Mouse (Mus musculus) embryo, embryonic 10.5 days (tissue): Measurements from ENCODE around the gene Spred2.
A peak's percentile ranks its signal among the peaks of the same experiment; 100 is the strongest.

ENCODE experiments used
- DNase-seq: peaks from one replicate; pipeline ENCODE4 v3.0.0-alpha.2; 2015; ENCODE audit warnings: low spot score

Spred2 gene

GRCm38 (mm10) chr11:19985283-19985854 lies 61.2 kb downstream of the Spred2 start:
- no peak for DNase-seq

DNA sequence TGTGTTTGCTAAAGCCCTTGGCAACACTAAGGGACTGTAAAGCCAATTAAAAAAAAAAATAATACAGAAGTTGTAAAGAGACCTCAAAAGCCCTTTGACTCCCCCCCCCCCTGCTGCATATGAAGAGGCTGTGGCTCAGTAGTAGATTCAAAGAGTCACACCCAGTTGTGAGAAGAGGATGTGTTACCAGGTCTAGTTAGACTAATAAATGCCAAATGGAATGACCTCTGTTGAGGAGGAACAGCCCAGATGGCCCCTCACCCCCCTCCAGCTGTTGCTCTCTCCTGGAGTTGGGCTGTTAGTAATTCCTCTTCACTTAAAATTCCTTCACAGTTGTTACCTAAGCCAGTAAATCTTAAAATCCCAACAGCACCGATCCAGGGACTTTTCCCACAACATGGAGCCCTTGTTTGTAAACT lies 62.3 kb downstream of the Spred2 start:
- peak; percentile 64 for DNase-seq

DNA sequence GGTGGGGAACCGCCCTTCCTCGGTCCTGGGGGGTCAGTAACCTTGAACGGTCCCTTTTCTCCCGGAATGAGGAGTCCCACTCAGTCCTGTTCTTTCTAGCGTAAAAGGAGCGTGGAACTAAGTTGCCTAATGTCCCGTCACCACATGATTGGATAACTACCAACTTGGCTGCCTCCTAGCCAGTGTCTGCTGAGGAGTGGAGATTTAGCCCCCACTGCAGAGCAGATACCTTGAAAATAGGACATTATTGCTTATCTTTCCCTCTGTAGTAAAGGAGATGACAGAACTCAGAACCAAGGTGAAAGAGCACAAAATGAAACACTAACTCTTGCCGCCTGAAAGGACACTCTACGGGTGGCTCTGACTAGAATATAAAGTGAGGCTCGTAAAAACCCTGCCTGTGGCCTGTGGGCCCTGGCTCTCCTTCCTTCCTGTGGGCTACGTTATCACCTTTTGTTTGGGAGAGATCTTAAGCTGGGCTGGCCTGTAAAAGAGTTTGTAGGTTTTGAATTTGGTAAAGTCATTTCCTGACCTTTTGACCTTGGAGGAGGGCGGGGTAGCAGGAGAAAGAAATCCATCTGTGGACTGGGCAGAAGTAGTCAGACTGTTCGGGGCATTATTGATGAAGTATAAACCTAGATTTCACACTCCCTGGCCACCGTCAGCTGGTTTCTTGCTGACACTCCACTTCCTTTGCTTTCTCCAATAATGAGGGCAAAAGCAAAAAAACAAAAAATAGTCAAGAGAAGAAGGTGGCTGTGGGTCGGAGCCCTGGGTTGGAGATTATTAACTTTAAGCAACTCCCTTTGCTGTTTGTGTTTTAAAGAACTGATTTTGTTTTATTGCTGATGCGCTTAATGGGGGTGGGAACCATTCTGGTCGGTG lies 62.9 kb downstream of the Spred2 start:
- peak; percentile 68 for DNase-seq

DNA sequence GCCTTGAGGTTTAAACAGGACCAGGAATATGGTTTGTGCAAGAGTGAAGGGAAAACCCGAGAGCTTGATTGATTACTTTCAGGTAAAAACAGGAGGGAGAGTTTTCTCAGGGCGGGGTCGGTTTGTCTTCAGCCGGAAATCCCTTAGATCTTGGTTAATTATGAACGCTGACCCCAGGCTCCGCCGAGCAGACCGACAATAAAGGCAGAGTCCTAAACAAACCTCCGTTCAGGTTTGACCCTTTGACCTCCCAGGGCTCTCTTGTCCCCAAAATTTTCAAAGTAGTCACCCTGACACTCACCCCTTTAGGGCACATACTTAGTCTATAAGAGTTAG lies 63.5 kb downstream of the Spred2 start:
- DNase-seq = peak; percentile 55

DNA sequence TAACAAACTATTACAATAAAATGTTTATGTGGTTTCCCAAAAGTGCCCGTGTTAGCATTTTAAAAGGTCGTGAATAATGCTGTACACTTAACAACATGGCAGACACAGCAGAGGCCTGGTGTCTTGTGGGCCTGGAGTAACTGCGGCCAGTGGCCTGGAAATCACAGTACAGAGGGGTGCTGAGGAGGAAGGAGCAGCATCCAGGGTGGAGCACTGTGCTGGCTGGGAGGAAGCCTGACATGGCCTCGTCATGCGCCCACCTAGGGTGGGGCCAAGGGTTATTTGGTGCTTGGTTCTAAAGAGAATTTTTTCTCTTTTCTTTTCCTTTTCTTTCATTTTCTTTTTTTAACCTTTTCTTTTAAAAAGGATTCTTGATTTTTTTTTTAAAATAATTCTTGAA lies 64.0 kb downstream of the Spred2 start:
- no peak for DNase-seq

- DNase-seq = no peak
Observed at GRCm38 (mm10) chr11:19988631-19989030, 64.5 kb downstream of the Spred2 start.

- DNase-seq = no peak
Observed at GRCm38 (mm10) chr11:19989141-19989910, 65.2 kb downstream of the Spred2 start.

DNA sequence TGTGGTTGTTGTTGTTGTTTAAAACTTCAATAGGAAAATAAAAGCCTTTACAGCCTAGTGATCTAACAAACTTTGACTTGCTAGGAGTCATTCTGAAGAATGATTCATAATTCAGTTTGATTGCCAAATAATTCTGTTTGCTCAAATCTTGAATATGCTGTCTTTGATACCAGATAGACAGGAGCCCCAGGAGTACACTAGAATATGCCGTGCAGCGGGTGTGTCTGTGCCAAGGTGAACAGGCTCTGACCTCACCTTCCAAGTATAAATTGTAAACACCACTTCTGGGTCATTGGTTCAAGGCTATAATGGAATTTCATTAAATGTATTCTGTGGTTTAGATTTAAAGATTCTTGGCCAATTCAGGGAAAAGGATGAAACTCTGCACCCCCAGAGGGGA lies 66.6 kb downstream of the Spred2 start:
- DNase-seq = no peak

GRCm38 (mm10) chr11:19991303-19991976 lies 67.3 kb downstream of the Spred2 start:
- no peak for DNase-seq

DNA sequence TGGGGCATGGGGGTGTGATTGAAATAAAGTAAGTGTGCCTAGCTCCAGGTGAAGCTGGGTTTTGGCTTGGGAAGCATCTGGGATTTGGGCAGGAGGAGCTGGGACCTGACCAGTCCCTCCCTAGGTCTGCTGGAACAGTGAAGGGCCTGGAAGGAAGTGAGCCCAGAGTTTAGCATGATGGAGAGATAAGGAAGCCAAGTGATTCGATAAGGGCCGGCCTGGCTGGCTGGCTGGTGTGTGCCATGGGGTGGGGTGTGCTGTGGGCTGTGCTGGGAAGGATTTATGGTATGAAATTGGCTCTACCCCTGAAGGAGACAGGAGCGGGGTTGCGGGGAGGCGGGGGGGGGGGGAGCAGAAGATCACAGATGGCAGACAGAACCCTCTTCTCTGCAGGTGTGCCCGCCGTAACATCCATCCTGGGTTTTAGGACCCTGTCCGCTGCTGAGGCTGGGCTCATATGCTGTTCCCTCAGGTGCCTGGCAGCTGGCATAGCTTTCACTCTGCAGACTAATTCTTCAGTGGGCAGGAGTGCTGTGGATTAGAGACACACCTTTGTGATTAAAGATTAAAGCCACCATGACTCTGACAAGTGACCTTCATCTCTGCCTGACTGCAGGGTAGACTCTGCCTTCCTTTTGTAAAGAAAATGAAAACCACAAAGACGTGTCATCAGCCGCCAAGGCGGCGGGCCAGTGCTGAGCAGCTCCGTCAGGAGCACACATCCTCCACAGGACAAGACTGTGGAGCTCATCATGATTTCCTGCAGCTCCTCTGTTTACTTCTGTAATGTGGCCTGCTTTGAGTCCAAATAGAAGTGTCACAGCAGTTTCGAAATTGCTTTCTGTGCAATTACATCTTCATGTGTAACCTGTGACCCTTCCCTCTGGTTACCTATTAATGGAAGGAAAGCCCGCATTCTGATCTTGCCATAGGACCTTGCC lies 68.4 kb downstream of the Spred2 start:
- no peak for DNase-seq

DNA sequence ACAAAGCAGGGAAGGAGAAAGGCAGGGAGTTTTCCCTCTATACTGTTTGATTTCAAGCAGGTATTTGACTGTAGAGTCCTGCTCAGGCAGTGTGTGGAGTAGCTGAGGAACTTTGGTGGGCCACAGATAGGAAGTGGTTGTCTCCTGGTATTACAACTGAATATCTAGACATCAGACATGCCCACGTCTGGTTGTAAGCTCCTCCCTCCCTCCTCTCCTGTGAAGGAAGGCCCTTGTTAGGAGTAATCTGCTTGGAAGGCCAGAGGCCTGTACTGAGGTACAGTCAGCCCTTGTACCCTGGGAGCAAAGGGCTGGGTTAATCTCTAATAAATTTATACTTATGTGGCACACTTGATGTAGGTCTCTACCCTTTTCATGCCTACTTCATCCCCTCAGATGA lies 69.6 kb downstream of the Spred2 start:
- no peak for DNase-seq

- no peak for DNase-seq
Observed at GRCm38 (mm10) chr11:19994262-19994790, 70.2 kb downstream of the Spred2 start.

DNA sequence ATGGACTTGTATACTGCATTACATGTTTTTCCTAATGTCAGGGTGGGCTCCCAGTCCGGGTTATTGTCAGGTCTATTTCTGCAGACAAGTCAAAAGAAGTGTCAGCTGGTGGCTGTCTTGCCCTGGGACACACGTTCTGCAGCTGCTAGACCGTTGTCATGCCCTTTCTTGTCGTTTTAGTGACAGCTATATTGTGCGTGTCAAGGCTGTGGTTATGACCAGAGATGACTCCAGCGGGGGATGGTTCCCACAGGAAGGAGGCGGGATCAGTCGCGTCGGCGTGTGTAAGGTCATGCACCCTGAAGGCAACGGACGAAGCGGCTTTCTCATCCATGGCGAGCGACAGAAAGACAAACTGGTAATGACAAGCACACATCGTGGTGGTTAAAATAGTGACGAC lies 73.8 kb downstream of the Spred2 start:
- peak; percentile 34 for DNase-seq

- no peak for DNase-seq
Observed at GRCm38 (mm10) chr11:20002883-20003282, 78.7 kb downstream of the Spred2 start.

DNA sequence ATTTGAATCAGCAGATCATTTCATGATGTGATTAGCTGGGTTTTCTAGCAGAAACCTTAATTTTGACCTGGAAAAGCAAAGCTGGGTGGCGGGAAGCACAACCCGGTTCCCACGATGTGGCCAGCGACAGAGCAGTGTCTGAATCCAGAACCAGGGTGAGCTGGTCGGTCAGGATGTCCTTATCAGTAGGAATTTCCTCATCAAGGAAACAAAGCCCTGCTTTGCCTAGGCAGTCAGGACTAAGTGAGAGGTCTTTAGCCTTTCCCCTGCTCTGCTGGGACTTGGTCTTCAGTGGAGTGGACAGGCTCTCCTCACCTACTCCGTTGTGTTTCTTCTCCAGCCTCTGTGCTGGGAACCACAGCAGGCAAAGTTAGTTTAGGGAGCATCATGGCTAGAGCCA lies 83.5 kb downstream of the Spred2 start:
- no peak for DNase-seq

GRCm38 (mm10) chr11:20011210-20011978 lies 87.2 kb downstream of the Spred2 start:
- DNase-seq = peak; percentile 65

- no peak for DNase-seq
Observed at GRCm38 (mm10) chr11:20013366-20013765, 89.2 kb downstream of the Spred2 start.

DNA sequence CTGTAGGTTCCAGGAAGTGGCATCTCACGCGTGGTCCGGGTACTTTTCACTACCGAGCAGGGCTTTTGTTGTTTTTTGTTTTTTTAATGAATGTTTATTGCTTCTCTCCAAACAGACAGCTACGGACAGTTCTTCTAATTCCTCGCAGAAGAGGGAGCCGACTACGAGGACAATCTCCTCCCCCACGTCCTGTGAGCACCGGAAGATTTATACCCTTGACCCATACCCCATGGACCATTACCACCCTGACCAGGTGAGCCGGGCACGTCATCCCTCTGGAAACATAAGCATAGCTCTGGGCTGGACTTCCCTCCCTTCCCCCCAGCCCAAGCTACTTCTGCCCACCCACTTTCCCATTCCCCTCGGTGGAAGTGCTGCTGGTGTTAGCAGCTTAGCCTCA lies 93.8 kb downstream of the Spred2 start:
- DNase-seq = no peak

DNA sequence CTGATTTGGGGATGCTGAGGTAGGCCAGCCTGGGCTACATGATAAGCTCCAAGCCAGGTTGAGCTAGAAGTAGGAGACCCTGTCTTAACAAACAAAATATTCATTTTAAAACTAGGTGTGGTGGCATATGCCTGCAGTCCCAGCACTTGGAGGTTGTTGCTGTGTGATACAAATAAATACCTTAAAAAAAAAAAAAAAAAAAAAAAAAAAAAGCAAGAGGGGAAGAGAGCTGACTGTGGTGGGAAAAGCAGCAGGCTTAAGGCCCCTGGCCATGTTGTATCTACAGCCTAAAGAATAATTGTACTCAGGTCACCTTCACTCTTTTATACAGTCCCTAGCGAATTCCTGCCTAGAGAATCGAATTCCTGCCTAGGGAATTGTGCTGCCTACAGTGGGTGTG lies 94.7 kb downstream of the Spred2 start:
- DNase-seq = no peak

DNA sequence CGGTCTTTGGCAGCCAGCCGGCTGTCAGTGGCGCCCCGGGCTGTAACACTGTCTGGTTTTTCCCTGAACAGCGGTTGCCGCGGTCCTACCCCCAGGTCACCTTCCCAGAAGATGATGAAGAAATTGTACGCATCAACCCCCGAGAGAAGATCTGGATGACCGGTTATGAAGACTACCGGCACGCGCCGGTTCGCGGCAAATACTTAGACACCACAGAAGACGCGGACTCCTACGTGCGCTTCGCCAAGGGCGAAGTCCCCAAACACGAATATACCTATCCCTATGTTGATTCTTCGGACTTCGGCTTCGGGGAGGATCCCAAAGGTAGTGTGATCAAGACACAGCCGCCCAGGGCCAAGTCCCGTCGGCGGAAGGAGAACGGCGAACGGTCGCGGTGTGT lies 96.5 kb downstream of the Spred2 start:
- no peak for DNase-seq
